Mouse (Mus musculus) 3134 (cell line): ENCODE data around the gene Pak2.

Source experiments
- DNase-seq: peaks from one replicate; pipeline ENCODE4 v3.0.0-alpha.2; 2011; ENCODE audit warnings: low spot score; ENCODE audit not compliant: insufficient read length; ENCODE audit errors: extremely low read depth

Pak2 gene

DNA sequence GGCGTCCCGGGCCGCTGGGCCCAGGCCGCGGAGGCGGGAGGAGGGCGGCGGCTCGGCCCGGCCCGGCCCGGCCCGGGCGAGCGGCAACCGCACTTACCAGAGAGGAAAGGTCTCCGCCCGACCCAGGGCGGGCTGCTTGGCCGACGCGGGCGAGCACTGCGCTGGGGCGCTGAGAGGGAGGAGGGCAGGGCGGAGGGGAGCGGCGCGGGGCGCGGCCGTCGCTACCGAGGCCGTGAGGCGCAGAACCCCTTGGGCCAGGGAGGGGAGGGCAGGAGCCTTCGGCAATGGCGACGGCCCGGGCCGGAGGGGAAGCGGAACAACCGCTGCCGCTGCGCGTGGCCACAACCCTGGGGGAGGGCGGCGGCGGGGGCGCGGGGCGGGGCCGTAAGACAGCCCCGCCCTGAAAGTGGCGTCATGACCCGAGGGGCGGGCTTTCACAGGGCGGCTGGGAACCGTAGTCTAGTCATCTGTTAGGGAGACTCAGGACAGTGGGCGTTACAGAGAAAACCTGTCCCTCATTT, at the start of gene Pak2:
TSS of gene Pak2 (minus strand) at position 352 of the 521 bp plus-strand sequence.
- DNase-seq, result peak; percentile 91

DNA sequence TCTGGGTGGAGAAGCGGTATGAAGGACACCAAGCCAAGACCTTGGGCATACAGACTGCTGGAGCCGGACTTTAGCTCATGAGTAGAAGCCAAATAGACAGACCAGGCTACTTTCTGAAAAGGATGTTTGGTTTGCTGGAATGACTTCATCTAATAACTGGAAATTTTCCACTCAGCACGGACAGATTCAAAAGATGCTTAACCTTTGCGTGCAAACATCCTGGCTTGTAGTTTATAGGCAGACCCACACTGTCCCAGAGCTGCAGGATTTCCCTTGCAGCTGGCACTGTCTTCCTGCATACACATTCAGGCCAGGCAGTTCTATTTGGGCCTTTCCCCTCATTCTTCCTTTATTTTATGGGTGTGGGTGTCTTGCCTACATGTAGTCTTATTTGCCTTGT, 47.9 kb upstream of the Pak2 start:
- no peak for DNase-seq

DNA sequence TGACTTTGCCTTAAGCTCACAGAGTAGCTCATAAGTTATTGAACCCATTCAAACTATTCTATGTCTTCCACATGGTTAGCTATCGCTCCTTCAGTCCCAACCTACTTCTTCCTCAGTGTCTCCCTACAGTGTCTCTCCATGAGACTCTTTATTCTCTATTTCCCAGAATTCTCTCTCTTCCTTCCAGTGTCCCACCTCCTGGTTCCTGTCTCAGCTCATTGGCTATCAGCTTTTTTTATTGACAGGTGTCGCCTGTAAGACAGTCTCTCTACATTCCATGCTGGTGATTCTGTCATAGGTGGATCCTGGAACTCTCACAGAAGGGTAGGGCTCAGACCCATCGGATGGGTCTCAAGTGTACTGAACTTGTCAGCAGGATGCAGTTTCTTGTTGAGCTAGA, 46.2 kb upstream of the Pak2 start:
- DNase-seq, result no peak

DNA sequence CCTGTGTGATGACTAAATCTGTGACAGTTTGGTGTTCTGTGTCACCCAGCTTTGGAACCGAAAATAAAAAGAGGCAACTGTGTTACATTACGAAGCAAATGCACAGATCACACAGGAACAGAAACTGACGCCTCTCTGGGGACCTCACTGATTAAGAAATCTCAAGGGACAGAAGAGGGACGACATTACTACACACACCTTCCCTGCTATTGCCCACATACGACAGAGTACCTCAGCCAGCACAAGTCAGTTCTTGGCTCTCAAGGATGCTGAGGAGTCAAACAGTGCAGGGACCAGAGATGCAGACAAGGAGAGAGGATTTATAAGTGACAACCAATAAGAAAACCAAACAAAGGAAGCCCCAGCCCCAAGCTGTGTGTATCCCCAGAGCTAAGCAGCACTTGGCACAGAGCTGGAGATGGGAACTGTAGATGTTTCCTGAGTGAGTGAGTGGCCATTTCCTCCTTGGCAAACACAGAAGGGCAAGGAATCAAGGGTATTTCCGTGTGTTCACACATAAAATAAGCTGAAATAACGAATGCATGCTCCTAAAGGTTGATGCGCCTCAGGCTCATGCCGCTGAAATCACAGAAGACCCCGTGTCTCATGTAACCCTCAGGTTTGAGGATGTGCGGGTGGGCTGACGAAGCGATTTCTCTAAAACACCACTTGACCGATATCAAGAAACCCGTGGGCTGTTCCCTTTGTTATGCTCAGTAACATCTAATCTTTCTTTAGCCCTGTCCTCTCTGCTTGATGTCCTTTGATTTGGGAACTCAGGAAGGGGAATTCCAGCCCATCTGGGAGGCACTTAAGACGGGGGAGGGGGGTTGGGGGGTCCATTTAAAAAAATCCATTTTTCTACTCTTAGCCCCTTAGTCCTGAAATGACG, 45.5 kb upstream of the Pak2 start:
- no peak for DNase-seq

DNA sequence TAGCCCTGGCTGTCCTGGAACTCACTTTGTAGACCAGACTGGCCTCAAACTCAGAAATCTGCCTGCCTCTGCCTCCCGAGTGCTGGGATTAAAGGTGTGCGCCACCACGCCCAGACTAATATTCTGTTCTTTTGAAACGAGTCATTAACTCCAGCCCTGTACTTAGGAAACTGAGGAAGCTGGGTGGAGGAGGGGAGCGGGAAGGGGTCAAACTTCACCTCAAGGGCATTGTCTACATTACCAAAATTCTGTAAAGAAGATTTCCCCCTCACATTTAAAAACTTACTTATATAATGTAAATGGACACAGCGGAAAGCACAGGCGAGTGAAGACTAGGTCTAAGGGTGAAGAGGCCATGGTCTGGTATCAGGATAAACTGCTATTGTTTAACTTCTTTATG, 44.9 kb upstream of the Pak2 start:
- no peak for DNase-seq

DNA sequence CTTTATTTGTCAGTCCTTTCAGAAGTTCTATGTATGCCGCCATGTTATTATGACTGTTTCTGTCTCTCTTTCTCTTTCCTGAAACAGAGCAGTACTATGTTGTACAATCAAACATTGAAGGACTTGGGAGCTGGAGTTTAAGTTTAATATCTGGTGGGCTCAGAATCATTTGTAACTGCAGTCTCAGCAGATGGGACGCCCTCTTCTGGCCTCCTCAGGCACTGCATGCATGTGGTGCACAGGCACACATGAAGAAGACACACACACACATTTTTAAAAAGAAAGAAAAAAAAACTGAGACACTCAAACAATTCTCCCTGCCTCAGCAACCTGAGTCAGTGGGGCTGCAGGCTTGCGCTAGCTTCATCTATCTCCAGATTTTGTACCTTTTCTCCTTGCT, 41.3 kb upstream of the Pak2 start:
- DNase-seq, result no peak

DNA sequence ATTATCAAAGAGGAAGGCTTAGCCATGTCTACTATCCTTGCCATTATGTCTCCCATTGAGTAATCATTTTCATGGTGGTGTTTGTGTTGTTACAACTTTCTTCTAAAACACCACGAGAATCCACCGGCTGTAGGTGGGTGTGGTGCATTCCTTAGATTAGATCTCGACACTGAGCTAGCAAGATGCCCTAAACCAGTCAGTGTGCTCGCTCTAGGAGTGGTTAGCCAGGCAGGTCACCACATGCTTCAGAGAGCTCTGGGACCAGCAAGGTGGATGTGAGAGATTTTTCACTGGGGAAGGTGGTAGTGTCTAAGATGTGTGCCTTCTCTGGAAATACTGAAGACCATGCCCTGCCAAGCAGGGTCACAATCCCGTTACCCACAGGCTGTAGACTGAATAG, 37.0 kb upstream of the Pak2 start:
- DNase-seq, result no peak

DNA sequence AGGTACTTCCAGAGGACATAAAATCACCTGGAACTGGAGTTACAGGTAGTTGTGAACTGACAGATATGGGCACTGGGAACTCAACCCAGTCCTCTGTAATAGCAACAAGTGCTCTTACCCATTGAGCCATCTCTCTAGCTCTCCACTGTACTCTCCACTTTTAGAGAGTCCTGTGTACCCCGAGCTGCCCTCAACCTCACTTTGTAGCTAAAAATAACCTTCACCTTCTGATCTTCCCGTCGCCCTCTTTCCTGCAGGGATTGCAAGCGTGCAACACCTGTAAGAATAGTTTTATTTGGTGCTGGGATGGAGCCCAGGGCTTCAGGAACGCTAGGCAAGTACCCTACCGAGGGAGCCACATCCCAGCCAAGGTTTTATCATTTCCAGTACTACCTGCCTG, 36.6 kb upstream of the Pak2 start:
- no peak for DNase-seq

DNA sequence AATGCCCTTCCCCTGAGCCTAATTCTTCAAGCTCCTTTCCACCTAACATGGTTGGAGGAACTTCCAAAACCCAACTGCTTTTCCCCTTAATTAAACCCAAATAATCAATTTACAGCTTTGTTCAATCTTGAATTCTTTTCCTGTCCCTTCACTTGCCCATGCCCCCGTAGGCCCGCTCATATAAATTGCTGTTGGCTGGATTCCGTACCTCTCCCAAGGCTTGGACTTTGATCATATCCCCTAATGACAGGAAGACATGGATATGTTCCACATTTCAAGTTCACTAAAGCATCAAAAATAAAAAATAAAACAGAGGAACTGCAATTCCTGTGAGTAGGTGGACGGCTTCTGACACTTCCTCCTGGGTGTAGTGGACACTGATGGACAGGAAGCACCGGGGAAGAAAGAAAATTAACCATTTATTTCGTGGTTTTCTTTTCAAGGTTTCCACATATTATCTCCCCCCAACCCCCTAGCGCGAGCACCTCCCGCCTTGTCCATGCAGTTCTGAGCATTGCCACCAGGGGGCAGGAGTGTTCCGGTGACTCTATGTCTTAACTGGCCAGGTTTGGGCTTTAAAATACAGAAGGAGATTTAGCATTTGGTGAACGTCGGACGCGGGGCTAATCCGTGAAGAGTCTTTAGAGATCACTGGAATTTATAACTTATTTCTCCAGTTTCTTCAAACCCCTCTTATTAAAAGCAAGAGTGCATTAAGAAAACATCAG, 36.0 kb upstream of the Pak2 start:
- peak; percentile 59 for DNase-seq

DNA sequence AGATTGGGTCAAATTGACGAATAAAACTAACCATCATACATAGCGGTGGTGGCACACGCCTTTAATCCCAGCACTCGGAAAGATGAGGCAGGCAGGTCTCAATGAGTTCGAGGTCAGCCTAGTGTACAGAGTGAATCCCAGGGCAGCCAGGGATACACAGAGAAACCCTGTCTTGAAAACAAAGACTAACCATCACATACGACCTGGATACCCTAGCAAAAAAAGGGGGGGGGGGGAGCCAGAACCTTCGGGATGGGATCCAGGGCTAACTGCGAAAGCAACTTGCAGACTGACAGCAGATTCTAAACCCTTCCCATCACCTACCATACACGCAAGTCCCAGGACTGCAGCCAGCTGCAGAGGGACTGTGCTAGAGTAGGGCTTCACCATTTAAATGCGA, 35.3 kb upstream of the Pak2 start:
- DNase-seq, result no peak

DNA sequence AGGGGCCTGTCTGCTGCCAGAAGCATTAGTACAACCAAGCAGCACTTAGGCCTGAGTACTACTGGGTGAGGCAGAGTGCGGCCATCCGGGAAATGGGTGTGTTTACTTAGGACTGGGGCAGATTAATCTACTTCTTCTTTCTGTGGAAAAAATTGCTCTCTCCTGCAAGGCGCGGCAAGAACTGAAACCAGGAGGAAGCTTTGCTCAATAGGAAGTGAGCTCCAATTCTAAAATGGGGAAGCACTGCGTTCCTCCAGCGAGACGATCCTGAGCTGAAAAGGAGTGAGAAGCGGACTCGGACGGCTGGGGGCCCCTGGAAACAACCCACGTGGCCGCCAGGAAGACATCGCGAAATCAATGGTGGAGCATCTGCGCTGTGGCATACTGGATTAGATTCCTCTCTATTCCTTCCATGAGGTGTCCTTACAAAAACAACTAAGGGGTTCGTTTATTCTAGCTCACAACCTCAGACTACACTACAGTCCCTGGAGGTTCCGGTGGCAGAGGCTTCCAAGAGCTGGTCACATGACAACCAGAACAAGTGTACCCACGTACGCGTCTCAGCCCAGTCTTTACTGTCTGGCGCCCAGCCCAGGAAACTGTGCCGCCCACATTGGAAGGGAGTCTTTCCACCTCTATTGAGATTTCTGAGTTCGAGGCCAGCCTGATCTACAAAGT, 34.5 kb upstream of the Pak2 start:
- DNase-seq, result no peak

DNA sequence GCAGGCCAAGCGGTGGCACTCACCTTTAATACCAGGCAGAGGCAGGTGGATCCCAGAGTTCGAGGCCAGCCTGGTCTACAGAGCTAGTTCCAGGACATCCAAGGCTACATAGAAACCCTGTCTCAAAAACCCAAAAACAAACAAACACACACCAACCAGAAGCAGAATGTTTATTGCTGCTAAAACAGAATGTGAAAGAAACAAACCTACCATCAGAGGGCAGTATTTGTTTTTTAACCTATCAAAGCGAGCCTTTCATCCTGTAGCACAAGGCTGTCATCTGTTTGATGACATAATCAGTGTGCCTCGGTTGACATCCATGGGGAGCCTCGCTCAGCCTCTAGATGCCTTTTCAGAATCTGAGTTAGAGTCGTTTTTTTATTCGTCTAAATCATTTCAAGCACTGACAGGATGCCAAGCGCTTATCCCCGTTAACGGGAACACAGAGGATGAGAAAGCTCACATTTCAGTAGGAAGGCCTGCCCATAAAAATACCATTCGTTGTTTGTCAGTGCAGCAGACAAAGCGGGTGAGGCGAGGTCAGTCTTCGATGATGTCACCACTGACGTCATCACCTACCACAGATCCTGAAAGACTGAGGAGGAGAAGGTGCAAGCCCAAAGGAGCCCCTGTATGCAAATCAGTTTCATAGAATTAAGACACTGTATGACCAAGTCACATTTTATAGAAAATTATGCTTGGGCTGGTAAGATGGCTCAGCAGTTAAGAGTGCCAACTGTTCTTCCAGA, 32.0 kb upstream of the Pak2 start:
- DNase-seq, result no peak

DNA sequence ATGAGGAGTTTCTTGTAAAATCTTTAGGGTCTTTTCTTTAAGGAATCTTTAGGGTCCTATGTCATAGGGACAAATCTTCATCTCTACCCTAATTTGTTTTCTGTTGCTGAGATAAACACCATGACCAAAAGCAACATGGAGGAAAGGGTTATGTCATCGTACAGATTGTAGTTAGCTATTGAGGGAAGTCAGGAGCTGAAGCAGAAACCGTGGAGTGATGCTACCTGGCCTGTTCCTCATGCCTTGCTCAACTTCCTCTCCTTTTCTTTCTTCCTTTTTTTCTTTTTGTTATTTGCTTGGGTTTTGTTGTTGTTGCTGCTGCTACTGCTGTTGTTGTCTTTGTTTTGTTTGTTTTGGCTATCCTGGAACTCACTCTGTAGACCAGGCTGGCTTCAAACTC, 29.4 kb upstream of the Pak2 start:
- no peak for DNase-seq

DNA sequence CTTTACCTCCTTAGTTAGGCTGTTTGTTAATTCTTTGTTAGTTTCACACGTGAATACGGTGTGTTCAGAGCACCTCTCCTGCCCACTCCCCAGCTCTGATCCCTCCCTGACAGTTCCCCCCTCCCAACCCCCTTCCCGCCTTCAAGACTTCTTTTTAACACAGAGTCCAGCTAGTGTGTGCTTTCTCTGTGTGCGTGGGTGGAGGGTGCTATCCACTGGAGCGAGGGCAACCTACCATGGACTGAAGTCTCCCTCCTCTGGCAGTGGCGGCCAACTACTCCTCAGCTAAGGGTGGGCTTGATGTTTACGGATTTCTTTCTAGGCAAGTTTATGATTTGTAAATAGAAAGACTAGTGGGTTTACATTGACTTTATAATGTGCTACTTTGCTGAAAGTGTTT, 29.0 kb upstream of the Pak2 start:
- DNase-seq, result no peak

DNA sequence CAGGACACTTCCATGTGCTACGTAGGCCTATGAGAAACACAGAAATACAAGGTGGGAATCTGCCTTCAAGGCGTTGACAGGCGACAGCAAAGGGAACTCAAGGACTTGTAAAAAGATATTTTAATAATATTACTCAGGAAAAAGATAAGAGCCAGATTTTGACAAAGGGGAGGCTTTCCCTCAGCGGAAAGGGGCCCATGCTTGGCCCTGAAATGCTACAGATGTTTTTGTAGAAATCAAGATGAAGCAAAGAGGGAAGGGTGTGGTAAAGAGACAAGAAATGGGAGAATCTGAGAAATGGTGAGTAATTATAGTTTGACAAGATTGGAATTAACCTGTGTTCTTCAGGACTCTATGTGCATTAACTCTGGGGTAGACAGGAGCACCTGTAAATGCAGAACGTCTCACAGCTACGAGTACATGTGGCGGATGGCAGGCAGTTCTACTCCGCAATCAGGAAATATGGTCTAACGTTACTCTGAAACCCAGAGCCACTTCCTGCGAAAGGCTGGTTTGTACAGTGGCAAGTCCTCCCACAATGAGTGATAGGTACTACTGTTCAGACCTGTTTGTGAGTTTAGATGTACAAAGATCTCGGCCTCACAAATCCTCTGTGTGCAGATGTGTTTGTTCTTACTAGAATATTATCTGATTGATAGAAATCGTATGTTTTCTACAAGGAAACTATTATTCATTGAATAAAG, 28.4 kb upstream of the Pak2 start:
- DNase-seq, result no peak

DNA sequence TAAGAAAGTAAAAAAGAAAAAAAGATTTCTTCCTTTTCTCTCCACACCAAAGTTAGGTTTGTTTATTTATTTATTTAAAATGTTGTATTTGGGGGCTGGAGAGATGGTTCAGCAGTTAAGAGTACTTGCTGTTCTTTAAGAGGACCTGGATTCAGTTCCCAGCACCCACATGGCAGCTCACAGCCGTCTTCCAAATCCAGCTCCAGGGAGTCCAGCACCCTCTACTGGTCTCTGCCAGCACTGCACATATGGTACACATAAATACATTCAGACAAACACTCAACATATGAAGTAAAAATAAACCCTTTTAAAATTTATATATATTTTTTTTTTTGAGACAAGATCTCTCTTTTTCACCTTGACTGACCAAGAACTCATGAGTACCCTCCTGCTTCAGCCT, 26.6 kb upstream of the Pak2 start:
- DNase-seq, result no peak

DNA sequence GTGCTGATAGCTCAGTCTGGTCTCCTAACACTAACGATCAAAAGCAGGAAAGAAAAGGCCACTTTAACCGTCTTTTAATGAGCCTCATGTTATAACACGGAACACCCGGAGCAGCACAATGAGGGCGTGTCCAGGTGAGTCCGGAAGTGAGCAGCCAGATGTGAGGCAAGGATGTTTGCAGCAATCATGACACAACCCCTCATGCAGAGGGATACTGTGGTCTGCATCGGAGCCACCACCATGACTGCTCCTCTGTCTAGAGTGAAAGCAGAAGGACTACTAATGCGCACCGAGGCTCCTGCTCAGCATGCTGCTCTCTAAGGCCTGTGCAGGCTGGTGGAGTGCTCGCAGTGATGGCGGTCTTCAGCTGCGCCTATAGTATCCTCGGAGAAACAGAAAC, 23.2 kb upstream of the Pak2 start:
- DNase-seq, result no peak

DNA sequence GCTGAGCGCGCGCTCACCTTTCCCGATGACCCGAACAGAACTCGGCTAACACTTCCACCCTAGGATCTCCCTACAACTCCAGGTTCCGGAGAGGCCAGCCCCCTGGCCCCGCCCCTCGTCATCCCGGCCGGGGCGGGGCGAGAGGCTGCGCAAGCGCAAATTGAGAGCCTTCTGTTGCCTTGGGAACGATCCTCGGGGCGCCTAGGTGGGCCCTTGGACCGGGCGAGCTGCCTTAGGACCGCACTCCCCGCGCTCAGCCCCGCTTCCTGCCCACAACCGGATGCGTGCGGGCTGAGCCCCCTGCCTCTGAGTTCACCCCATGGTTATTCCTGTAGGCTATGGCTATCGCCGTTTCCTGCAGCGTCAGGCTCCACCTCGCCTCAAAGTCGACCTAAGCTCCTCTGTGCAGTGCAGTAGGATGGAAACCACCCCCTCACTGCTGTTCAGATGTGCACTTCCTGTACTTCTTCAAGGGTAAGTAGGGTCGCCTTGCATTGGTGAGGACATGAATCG, 20.6 kb upstream of the Pak2 start, which contains the start of the genes Pigx and Cep19:
TSS of gene Pigx (minus strand) at position 103 of the 513 bp plus-strand sequence.
TSS of gene Cep19 (plus strand) at position 163 of the 513 bp plus-strand sequence.
- DNase-seq, result peak; percentile 99

DNA sequence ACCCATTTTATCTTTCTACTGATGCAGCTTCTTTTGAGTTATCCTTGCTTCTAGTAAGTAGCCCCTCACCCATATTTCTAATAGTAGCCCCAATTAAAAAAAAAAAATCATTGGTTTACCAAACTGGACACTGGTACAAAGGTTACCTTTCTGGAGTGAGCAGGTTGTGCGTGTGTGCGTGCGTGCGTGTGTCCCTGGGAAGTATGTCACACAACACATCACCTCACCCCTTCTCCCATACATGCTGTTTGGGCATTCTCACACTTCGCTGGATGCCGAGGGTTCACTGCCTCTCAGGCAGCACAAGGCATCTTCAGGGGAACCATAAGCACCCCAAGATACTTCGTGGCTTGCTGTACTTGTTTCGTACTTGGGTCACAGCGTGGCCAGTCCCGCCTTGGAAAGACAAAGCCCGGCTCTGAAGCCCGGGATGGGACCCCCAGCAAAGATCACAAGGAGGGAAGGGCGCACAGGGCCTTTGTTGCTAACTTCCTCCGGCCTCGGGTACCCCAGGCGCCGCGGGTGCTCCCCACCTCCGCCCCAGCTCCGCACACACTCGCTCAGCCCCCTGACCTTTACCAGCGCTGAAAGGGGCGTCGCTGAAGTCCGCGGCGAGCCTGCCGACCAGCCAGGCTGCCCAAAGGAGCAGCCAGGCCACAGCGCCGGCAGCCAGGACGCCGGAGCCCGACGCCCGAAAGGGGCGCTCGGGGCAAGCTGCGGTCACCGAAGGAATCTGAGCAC, 19.9 kb upstream of the Pak2 start:
- DNase-seq, result no peak
